Mouse (Mus musculus): ENCODE measurements around the gene Slc39a3.

- TF ChIP-seq CTCF (IDR thresholded peaks at IDR 0.05; ENCODE audit: low read depth, low read length) (peak; percentile 79), POLR2A (IDR thresholded peaks at IDR 0.05; ENCODE audit: extremely low read depth, insufficient read depth, low read length) (no peak)
Observed at GRCm38 (mm10) chr10:80998778-80999177, 38.4 kb downstream of the Slc39a3 start.
